ENCODE assay signal across 8 mouse cellular contexts in the genomic region with DNA sequence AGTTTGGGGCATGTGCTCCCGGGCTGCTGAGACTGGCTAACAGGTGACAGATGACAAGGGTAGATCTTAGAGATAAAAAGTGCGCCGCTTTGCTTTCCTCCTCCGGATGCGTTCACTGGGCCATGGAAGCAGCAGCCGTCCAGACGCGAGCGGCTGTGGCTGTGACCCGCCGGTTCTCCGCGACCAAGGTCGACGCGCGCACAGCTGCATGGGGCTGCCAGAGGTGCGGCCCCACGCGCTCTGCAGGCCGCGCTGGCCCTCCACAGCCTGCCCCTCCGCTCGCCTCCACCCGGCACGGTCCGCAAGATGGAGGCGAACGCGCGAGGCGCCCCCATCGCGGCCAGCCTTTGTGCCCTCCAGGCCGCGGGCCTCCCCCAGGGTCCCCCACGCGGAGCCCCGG. TPM values are rescaled to one million over a fixed set of nuclear protein-coding genes. Genes with fewer than 3 reads are reported as not detected.
DNase-seq lines count a peak whose midpoint lies in the region; ATAC-seq and TF ChIP-seq lines count a peak whose summit lies in the region.

No protein-coding gene starts in this region.

- peaks cover 30% of the 10 kb centered on the region for H3K79me3 ChIP-seq in C2C12 (ENCODE audit: low read depth)

- H3K27ac ChIP-seq in heart, embryonic 11.5 days (ENCODE audit: low read depth, low read length), result peak overlapping the region; percentile 89
- H3K27ac ChIP-seq in bone marrow macrophage, adult 2 months (ENCODE audit: insufficient read depth, low read depth, low read length), result peak overlapping the region; percentile 42

- intact Hi-C loops in heart, postnatal 14 days (cut with DNase I), result loop anchor here (5.0 kb wide), 2 partner anchors 117 to 427 kb away; no protein-coding TSS in a partner anchor

- H3K79me2 ChIP-seq in C2C12 (ENCODE audit: control insufficient read depth, insufficient read depth), result peaks cover 53% of the 10 kb centered on the region

- 1% methylated on average over 28 of the region's 39 CpGs for WGBS in heart, embryonic 11.5 days (ENCODE audit: insufficient replicate concordance)

- no peak for TF ChIP-seq POLR2A in bone marrow macrophage, adult 2 months (IDR thresholded peaks at IDR 0.05; ENCODE audit: borderline replicate concordance, low read depth, low read length)

- TF ChIP-seq CTCF in C2C12 (IDR thresholded peaks at IDR 0.05; ENCODE audit: control insufficient read depth, insufficient read depth, insufficient read length), result no peak
- TF ChIP-seq CTCF in bone marrow macrophage, adult 2 months (IDR thresholded peaks at IDR 0.05; ENCODE audit: low read depth, low read length), result no peak

- H3K9me3 ChIP-seq in heart, embryonic 11.5 days (replicated peaks; ENCODE audit: control insufficient read depth, low read length), result no peaks in the 10 kb centered on the region

- peaks cover 29% of the 10 kb centered on the region for H3K4me1 ChIP-seq in heart, embryonic 11.5 days (ENCODE audit: control insufficient read depth, insufficient read depth, low read length)
- peaks cover 28% of the 10 kb centered on the region for H3K4me1 ChIP-seq in bone marrow macrophage, adult 2 months (ENCODE audit: control insufficient read depth, insufficient read depth, low read length)

- ATAC-seq in heart, embryonic 11.5 days (replicated peaks; ENCODE audit: insufficient number of reproducible peaks, low FRiP score, low TSS enrichment), result peak; percentile 60
- peak; percentile 55 for ATAC-seq in inflammation-experienced regulatory T-cells, adult 6 months

- no peaks in the 10 kb centered on the region for H3K27me3 ChIP-seq in heart, embryonic 11.5 days (ENCODE audit: control insufficient read depth, insufficient read depth, low read length)
- no peaks in the 10 kb centered on the region for H3K27me3 ChIP-seq in C2C12 (ENCODE audit: control insufficient read depth, insufficient read depth, insufficient read length)

- H3K36me3 ChIP-seq in heart, embryonic 11.5 days (ENCODE audit: control insufficient read depth, insufficient read depth, low read length), result peaks cover 5% of the 10 kb centered on the region; the same call in 1 of the 2 replicates
- H3K36me3 ChIP-seq in C2C12 (ENCODE audit: control insufficient read depth, insufficient read depth), result peaks cover 18% of the 10 kb centered on the region

- H3K4me2 ChIP-seq in heart, embryonic 11.5 days, result peak overlapping the region; percentile 98

- peak overlapping the region; percentile 84 for H3ac ChIP-seq in C2C12 (ENCODE audit: control insufficient read depth, insufficient read length, low read depth)

- peak overlapping the region; percentile 94 for H3K4me3 ChIP-seq in heart, embryonic 11.5 days (ENCODE audit: low read depth, low read length)
- H3K4me3 ChIP-seq in C2C12 (ENCODE audit: insufficient read depth, poor library complexity, severe bottlenecking), result peak overlapping the region; percentile 82
- peak overlapping the region; percentile 99 for H3K4me3 ChIP-seq in bone marrow macrophage, adult 2 months (ENCODE audit: insufficient read depth, low read length)

- no peak for DNase-seq in heart, postnatal 14 days
- DNase-seq in lung, postnatal 36 days, result peak; percentile 52
- DNase-seq in left cerebral cortex, adult 8-10 months (ENCODE audit: low spot score in 2 of 2), result no peak
- no peak for DNase-seq in cerebellum, postnatal 4 days (ENCODE audit: low spot score in 2 of 2)

- peak overlapping the region; percentile 99 for H3K9ac ChIP-seq in heart, embryonic 11.5 days (ENCODE audit: low read depth, low read length)

TF ChIP-seq in C2C12, 6 proteins besides CTCF, POLR2A, EP300 and RAD21:
- no peak for TF ChIP-seq MYOD1 (IDR thresholded peaks at IDR 0.05; ENCODE audit: control insufficient read depth, insufficient read length, low read depth)
- TF ChIP-seq MYOG (IDR thresholded peaks at IDR 0.05; ENCODE audit: control insufficient read depth, extremely low read depth, insufficient read length), result no peak
- no peak for TF ChIP-seq USF1 (IDR thresholded peaks at IDR 0.05; ENCODE audit: low read depth)
- no peak for TF ChIP-seq FOSL1 (IDR thresholded peaks at IDR 0.05; ENCODE audit: insufficient read depth, low read length, poor library complexity, severe bottlenecking)
- no peak for TF ChIP-seq MAX (IDR thresholded peaks at IDR 0.05)
- TF ChIP-seq CEBPB (IDR thresholded peaks at IDR 0.05; ENCODE audit: low read depth), result no peak
TF ChIP-seq in C2C12: peak in this region for 0.

RNA-seq across cellular contexts. Expression of gene Cep68, which starts 0.4 kb away (rescaled TPM):
- 32.0 and 32.8 TPM in 2 replicates for polyA plus RNA-seq in heart, embryonic 11.5 days (2014; fragmentation: Nextera tagmentation; extraction: Ambion mirVana)
- total RNA-seq in heart, postnatal 14 days (2021), result 10 to 100 TPM; 42.1 to 48.1 TPM
- 11.0 TPM for polyA plus RNA-seq in C2C12 (2012; fragmentation: generic; extraction: Trizol)
- polyA plus RNA-seq in bone marrow macrophage, adult 2 months (2012; ENCODE audit: insufficient read depth, insufficient read length, missing spikeins), result 10.6 and 11.3 TPM in 2 replicates
- polyA plus RNA-seq in inflammation-experienced regulatory T-cells, adult 6 months (2017; shearing (Covaris generic)), result 10 to 100 TPM in 2 of 3 experiments, 1 to 10 TPM in 1; 9.9 to 15.0 (median 10.6) TPM
- total RNA-seq in left cerebral cortex, adult 8-10 months (2022), result 10 to 100 TPM; 29.6 to 33.0 (median 31.6) TPM

RNA-seq across cellular contexts. Expression of gene Rab1a, which starts 47.6 kb away (rescaled TPM):
- 197 and 209 TPM in 2 replicates for polyA plus RNA-seq in heart, embryonic 11.5 days (2014; fragmentation: Nextera tagmentation; extraction: Ambion mirVana)
- total RNA-seq in heart, postnatal 14 days (2021), result 100 to 1,000 TPM; 134 to 141 TPM
- 96.8 TPM for polyA plus RNA-seq in C2C12 (2012; fragmentation: generic; extraction: Trizol)
- 272 and 290 TPM in 2 replicates for polyA plus RNA-seq in bone marrow macrophage, adult 2 months (2012; ENCODE audit: insufficient read depth, insufficient read length, missing spikeins)
- polyA plus RNA-seq in inflammation-experienced regulatory T-cells, adult 6 months (2017; shearing (Covaris generic)), result 100 to 1,000 TPM in 1 of 3 experiments, 10 to 100 TPM in 2; 84.7 to 147 (median 85.4) TPM
- total RNA-seq in left cerebral cortex, adult 8-10 months (2022), result 100 to 1,000 TPM; 179 to 191 (median 182) TPM
